Mouse (Mus musculus) brain, embryonic 14.5 days (tissue): ENCODE data around the gene Tnip3.

Experiments used
- CTCF ChIP-seq: fragments of 200-500 bp; IDR thresholded peaks from 2 replicates; pipeline ENCODE4 v1.5.1; 2012; ENCODE audit warnings: inconsistent platforms, mild to moderate bottlenecking, moderate library complexity, borderline replicate concordance; ENCODE audit not compliant: insufficient read depth, insufficient read length; ENCODE audit errors: extremely low read depth
- POLR2A ChIP-seq: fragments of 200-500 bp; IDR thresholded peaks from 2 replicates; pipeline ENCODE4 v1.6.1; 2012; ENCODE audit warnings: mild to moderate bottlenecking, inconsistent platforms, borderline replicate concordance; ENCODE audit not compliant: poor library complexity, insufficient read depth, insufficient read length, severe bottlenecking; ENCODE audit errors: extremely low read depth

GRCm38 (mm10) chr6:65623016-65623715 is 98.1 kb downstream of the Tnip3 start:
- no peak for TF ChIP-seq CTCF
- TF ChIP-seq POLR2A: no peak
